Mouse (Mus musculus) telencephalon, adult 2 months (tissue): ENCODE measurements around the gene 4931409K22Rik.

Experiments used
- DNase-seq: peaks from one replicate; pipeline ENCODE4 v3.0.0-alpha.2; 2011; ENCODE audit warnings: low read depth, low spot score

4931409K22Rik gene

GRCm38 (mm10) chr5:24556709-24557108 lies at the start of gene 4931409K22Rik:
TSS of gene 4931409K22Rik (minus strand) at chr5:24556809.
- no peak for DNase-seq

DNA sequence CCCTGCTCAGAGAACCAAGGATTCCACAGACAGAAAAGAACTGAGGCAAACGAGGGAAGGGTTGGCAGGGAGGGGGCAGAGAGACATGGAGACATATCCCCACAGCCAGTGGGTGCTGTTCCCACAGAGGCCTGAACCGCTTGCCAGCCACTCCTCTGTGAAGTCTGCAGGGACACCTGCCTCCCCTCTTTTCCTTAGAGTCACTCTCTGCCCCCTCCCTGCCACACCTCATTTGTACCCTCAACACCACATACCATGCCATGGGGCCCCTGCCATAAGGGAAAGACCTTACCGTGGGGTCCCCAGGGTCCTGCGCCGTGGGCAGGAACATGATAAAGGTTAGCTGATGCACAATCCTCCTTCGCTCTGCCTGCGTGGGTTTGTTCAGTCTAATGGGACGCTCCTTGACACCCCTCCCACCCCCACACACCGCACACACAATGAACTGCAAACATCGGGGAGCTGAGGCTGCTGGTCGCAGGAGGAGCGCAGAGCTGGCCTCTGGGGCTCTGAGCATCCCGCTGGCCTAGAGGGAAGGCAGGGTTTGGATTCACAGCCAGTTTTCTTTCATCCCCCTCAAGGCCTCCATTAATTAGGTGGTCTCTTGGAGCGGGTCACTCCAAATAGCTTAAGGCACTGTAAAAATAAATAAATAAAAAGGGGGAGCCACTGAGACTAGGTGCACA lies 49.5 kb upstream of the 4931409K22Rik start:
- no peak for DNase-seq

DNA sequence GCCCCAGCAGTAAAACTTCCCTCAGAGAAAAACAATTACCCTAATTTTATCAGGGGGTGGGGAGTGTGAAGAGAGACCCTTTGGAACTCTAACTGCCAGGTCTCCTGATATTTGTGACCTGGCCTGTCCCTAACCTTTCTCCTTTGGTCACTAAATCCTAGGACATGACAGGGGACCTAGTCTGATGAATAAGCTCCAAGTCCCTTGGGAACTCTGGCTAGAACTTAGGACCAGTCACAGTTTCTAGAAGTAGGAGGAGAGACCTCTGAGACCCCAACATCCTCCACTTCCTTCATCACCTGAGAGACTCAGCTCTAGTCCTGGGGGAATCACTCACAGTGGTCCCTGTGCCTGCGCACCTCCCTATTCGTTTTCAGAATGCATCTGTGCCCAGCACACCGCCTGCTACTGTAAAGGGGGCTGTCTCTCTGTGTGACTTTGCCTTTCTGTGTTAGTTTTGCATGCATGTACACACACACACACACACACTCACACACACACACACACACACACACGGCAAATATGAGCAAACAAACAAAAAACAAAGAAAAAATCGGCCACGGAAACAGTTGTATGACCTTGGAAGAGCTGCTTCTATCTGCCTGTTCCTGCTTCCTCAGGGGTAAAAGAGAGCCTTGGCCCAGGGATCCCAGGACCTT lies 48.8 kb upstream of the 4931409K22Rik start:
- DNase-seq: no peak

DNA sequence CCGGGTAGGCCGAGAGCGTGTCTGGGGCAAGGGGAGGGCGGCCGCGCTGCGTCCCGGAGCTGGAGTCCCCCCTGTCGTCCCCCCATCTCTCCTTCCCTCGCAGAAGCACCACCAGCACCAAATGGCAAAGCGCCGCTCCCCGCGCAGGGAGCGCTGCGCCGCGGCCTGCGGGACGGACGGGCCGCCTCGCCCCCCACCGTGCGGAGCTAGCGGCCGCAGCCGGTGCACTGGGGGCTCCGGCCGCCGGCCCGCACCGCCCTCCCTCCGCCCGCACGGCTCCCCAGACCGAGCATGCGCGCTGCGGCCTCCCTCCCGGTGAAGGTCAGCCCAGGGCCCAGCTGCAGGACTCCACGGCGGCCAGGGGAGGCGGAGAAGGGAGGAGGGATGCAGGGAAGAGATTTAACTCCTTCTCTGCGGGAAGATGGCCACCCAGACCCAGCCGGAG lies 48.1 kb upstream of the 4931409K22Rik start:
- peak; percentile 43 for DNase-seq

DNA sequence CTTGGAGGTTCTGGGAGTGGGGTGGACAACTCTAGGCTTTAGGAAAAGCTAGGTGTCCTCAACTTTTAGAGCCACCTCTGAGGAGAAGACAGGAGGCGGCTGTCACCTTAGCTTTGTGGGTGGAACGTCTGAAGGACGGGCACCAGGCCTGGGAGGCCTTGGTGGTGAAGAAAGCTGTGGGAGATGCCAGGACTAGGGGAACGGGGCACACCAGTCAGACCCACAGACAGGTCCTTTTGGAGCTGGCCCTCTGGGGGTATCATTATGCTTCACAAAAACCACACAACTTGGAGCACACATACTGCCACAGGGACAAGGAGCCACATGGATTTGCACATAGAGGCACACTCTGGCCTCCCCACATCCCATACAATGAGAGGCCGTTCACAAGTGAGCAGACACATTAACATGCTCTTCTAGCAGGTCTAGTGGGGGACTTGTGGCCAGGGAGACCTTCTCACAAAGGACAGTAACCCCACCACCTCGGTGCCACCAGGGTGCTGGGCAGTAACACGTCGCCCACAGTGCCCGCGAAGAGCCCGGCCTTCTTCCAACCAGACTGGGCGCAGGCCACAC lies 47.6 kb upstream of the 4931409K22Rik start:
- no peak for DNase-seq

GRCm38 (mm10) chr5:24603431-24604010 lies 46.9 kb upstream of the 4931409K22Rik start:
- no peak for DNase-seq

DNA sequence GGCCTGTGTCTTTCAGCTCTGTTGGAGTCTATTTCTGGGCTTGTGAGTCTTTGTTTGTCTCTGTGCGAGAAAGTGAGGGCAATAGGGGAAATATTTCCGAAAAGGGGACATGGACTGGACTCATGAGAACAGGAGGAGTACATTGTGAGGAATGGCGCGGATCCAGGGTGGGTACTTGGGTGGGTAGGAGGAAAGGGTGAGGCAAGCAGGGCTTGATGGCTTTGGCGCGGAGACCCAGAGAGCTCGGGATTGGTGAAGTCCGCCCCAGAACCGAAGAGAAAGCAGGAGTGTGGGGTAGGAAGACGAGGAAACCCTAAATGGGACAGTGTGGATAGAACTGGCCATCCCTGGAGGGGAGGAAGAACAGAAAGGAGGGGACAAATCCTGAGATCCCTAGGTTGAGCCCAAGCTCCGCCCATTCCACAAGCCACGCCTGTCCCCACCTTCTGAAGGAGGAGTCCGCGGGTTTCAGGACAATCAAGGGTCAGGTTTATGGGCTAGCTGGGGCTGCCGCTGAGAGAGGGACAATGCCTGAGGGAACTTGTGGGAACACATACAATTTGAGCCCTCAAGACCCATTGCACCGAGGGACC lies 46.2 kb upstream of the 4931409K22Rik start:
- DNase-seq: peak; percentile 48

- peak; percentile 55 for DNase-seq
These were observed 45.5 kb upstream of the 4931409K22Rik start for GRCm38 (mm10) chr5:24601911-24602750.

DNA sequence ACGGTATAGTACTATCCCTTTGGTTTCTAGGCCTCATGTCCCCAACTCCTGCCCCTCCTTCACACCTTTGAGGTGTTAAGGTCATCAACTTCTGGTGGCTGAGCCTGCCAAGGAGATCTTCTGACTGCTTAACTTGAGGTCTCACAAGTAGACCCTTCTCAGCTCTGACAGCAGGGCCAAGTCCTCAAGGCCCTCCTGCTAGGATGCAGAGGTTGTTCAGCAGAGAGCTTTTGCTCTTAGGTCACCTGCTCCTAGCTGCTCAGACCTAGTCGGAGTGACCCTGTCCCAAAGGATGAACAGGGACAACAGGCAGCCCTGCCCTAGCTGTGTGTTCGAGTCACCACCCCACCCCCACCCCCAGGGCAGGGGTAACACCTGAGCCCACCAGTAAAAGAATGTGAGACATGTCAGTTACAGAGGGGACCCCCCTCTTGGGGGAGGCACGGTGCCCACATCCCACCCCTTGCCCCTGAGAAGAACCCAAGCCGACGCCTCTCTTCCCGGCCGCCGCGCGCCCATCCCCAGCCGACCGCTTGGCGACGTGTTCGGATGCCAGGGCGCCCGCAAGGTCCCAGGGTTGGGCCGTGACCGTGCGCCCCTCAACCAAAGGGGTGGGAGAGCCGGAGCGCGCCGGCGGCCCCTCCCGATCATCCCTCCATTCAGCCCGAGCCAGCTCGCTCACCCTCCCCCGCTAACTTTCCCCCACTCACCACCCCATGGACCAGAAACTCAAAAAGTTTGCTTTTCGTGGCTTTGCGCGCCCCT lies 44.6 kb upstream of the 4931409K22Rik start:
- no peak for DNase-seq

- DNase-seq: no peak
These were observed 43.6 kb upstream of the 4931409K22Rik start for GRCm38 (mm10) chr5:24600236-24600635.

DNA sequence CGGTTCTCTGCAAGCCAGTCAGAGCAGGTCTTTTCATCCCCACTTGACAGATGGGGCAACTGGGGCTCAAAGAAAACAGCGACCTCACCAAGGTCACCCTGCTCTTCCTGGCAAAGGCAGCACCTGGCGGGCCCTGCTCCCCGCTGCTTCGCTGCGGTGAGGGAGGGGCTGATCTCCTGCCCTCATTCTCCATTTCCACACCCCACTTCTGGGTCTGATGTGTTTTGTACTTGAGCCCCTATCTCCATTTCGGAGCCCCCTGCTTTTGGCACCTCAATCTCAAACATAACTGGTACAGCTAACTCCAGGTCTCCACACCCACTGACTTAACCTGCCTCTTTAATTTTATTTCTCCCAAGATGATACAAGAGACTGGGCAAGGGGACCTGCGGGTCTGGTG lies 42.5 kb upstream of the 4931409K22Rik start:
- DNase-seq: no peak

- DNase-seq: no peak
These were observed 42.0 kb upstream of the 4931409K22Rik start for GRCm38 (mm10) chr5:24598570-24599006.

- DNase-seq: no peak
These were observed 41.4 kb upstream of the 4931409K22Rik start for GRCm38 (mm10) chr5:24597901-24598569.

DNA sequence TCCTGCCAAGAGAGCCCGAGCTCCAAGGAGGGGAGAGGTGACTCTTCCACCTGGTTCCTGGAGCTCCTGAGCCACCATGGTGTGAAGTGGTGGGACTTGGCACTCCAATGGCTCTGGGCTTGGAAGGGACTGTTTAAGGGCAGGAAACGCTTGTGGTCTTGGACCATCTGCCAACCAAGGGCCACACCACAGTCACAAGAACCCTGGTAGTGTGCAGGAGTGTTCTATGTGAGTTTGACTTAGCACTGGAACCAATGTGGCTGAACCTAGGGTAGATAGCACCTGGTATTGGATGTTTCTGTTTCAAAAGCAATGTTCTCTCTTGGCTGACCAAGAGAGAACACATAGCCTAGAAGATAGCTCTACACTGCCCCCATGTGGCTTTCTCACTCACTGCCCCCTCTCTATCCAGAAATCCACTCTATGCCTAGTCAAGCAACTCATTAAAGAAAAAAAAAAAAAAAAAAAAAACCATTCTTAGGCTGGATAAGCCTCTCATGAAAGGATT lies 40.7 kb upstream of the 4931409K22Rik start:
- DNase-seq: peak; percentile 85

GRCm38 (mm10) chr5:24596519-24597171 lies 40.0 kb upstream of the 4931409K22Rik start:
- DNase-seq: peak; percentile 84

DNA sequence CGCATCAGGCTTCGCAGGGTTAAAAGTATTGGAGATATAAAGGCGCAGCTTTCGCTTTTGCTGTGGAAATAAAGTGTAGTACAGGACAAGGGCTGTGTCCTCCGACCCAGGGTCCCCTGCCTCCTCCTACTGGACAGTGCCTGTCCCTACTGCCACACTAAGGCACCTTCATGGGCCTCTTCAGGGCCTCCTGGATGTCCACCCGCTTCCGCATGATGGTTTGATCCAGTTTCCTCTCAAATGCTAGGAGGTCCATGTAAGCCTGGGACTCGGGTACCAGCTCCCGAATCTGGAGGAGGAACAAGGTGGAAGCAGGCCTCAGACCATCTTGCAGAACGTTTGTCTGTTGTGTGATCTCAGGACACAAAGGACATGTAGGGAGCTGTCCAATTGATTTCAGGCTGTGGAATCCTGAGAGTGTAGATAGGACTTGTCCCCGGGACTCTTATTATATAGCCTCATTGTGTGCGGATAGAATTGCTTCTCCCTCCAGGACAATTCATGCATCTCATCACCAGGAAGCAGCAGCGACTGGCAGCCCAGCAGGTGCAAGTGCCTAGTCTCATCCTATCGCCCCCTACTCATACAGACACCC lies 39.3 kb upstream of the 4931409K22Rik start:
- no peak for DNase-seq

- no peak for DNase-seq
These were observed 38.7 kb upstream of the 4931409K22Rik start for GRCm38 (mm10) chr5:24595261-24595660.

GRCm38 (mm10) chr5:24594346-24594745 lies 37.7 kb upstream of the 4931409K22Rik start:
- DNase-seq: no peak

GRCm38 (mm10) chr5:24593928-24594327 lies 37.3 kb upstream of the 4931409K22Rik start:
- DNase-seq: no peak
